Mouse (Mus musculus): ENCODE data around the gene Rbm17. TPM values are rescaled to one million over a fixed set of nuclear protein-coding genes. Genes with fewer than 3 reads are reported as not detected.

Rbm17 gene
- total and polyA plus RNA-seq, 2 experiments = 19.5 to 73.6 TPM

- peak; percentile 43; the same call in 1 of the 2 replicates for TF ChIP-seq CTCF (IDR thresholded peaks at IDR 0.05; ENCODE audit: low read depth, low read length)
- no peak for TF ChIP-seq POLR2A (IDR thresholded peaks at IDR 0.05; ENCODE audit: extremely low read depth, insufficient read depth, low read length)
- Histone ChIP-seq H3K4me1 (ENCODE audit: control insufficient read depth, insufficient read depth, low read length) (no peaks in the 10 kb centered on the region), H3K4me3 (ENCODE audit: insufficient read depth, low read depth, low read length) (no peak overlapping the region), H3K79me2 (ENCODE audit: control insufficient read depth, insufficient read depth, low read length) (no peaks in the 10 kb centered on the region), H3K36me3 (ENCODE audit: control insufficient read depth, insufficient read depth, low read length) (no peaks in the 10 kb centered on the region), H3K27me3 (ENCODE audit: control insufficient read depth, insufficient read depth, low read length) (no peaks in the 10 kb centered on the region), H3K27ac (replicated peaks; ENCODE audit: insufficient read depth, low read depth, low read length) (no peak overlapping the region), H3K9ac (ENCODE audit: low read depth, low read length) (no peak overlapping the region)
- DNase-seq (ENCODE audit: extremely low read depth, low read depth, low spot score) = peak; percentile 52
- WGBS = 56% methylated on average over 4 of the region's 4 CpGs
These were observed 36.1 kb downstream of the Rbm17 start for GRCm38 (mm10) chr2:11567781-11568362.

- WGBS = 77% methylated on average over 3 of the region's 3 CpGs
- Histone ChIP-seq H3K4me1 (ENCODE audit: control insufficient read depth, insufficient read depth, low read length) (no peaks in the 10 kb centered on the region), H3K79me2 (ENCODE audit: control insufficient read depth, insufficient read depth, low read length) (no peaks in the 10 kb centered on the region), H3K36me3 (ENCODE audit: control insufficient read depth, insufficient read depth, low read length) (no peaks in the 10 kb centered on the region), H3K4me3 (ENCODE audit: insufficient read depth, low read depth, low read length) (no peak overlapping the region), H3K9ac (ENCODE audit: low read depth, low read length) (no peak overlapping the region), H3K27ac (replicated peaks; ENCODE audit: insufficient read depth, low read depth, low read length) (no peak overlapping the region), H3K27me3 (ENCODE audit: control insufficient read depth, insufficient read depth, low read length) (no peaks in the 10 kb centered on the region)
- DNase-seq (ENCODE audit: extremely low read depth, low read depth, low spot score) = no peak
- TF ChIP-seq CTCF (IDR thresholded peaks at IDR 0.05; ENCODE audit: low read depth, low read length) (no peak), POLR2A (IDR thresholded peaks at IDR 0.05; ENCODE audit: extremely low read depth, insufficient read depth, low read length) (no peak)
These were observed 37.1 kb downstream of the Rbm17 start for GRCm38 (mm10) chr2:11566898-11567297.

GRCm38 (mm10) chr2:11566241-11566640 is 37.7 kb downstream of the Rbm17 start:
- no peak overlapping the region for H3K4me3 ChIP-seq (ENCODE audit: insufficient read depth, low read depth, low read length)
- H3K27ac ChIP-seq (replicated peaks; ENCODE audit: insufficient read depth, low read depth, low read length) = no peak overlapping the region
- no peaks in the 10 kb centered on the region for H3K36me3 ChIP-seq (ENCODE audit: control insufficient read depth, insufficient read depth, low read length)
- DNase-seq (ENCODE audit: extremely low read depth, low read depth, low spot score) = no peak
- no peaks in the 10 kb centered on the region for H3K79me2 ChIP-seq (ENCODE audit: control insufficient read depth, insufficient read depth, low read length)
- no peaks in the 10 kb centered on the region for H3K4me1 ChIP-seq (ENCODE audit: control insufficient read depth, insufficient read depth, low read length)
- WGBS = 80% methylated on average over 7 of the region's 7 CpGs
- H3K27me3 ChIP-seq (ENCODE audit: control insufficient read depth, insufficient read depth, low read length) = no peaks in the 10 kb centered on the region
- TF ChIP-seq CTCF (IDR thresholded peaks at IDR 0.05; ENCODE audit: low read depth, low read length) = no peak
- TF ChIP-seq POLR2A (IDR thresholded peaks at IDR 0.05; ENCODE audit: extremely low read depth, insufficient read depth, low read length) = no peak
- no peak overlapping the region for H3K9ac ChIP-seq (ENCODE audit: low read depth, low read length)

GRCm38 (mm10) chr2:11564768-11565167 is 39.2 kb downstream of the Rbm17 start:
- Histone ChIP-seq H3K4me3 (ENCODE audit: insufficient read depth, low read depth, low read length) (no peak overlapping the region), H3K27ac (replicated peaks; ENCODE audit: insufficient read depth, low read depth, low read length) (no peak overlapping the region), H3K4me1 (ENCODE audit: control insufficient read depth, insufficient read depth, low read length) (no peaks in the 10 kb centered on the region), H3K79me2 (ENCODE audit: control insufficient read depth, insufficient read depth, low read length) (no peaks in the 10 kb centered on the region), H3K36me3 (ENCODE audit: control insufficient read depth, insufficient read depth, low read length) (no peaks in the 10 kb centered on the region), H3K27me3 (ENCODE audit: control insufficient read depth, insufficient read depth, low read length) (no peaks in the 10 kb centered on the region), H3K9ac (ENCODE audit: low read depth, low read length) (no peak overlapping the region)
- no peak for DNase-seq (ENCODE audit: extremely low read depth, low read depth, low spot score)
- 92% methylated on average over 6 of the region's 6 CpGs for WGBS
- no peak for TF ChIP-seq CTCF (IDR thresholded peaks at IDR 0.05; ENCODE audit: low read depth, low read length)
- TF ChIP-seq POLR2A (IDR thresholded peaks at IDR 0.05; ENCODE audit: extremely low read depth, insufficient read depth, low read length) = no peak

GRCm38 (mm10) chr2:11563256-11563655 is 40.7 kb downstream of the Rbm17 start:
- no peaks in the 10 kb centered on the region for H3K27me3 ChIP-seq (ENCODE audit: control insufficient read depth, insufficient read depth, low read length)
- H3K4me3 ChIP-seq (ENCODE audit: insufficient read depth, low read depth, low read length) = no peak overlapping the region
- H3K4me1 ChIP-seq (ENCODE audit: control insufficient read depth, insufficient read depth, low read length) = no peaks in the 10 kb centered on the region
- TF ChIP-seq POLR2A (IDR thresholded peaks at IDR 0.05; ENCODE audit: extremely low read depth, insufficient read depth, low read length) (no peak), CTCF (IDR thresholded peaks at IDR 0.05; ENCODE audit: low read depth, low read length) (no peak)
- no peak overlapping the region for H3K27ac ChIP-seq (replicated peaks; ENCODE audit: insufficient read depth, low read depth, low read length)
- no peak for DNase-seq (ENCODE audit: extremely low read depth, low read depth, low spot score)
- 97% methylated on average over 17 of the region's 17 CpGs for WGBS
- H3K79me2 ChIP-seq (ENCODE audit: control insufficient read depth, insufficient read depth, low read length) = no peaks in the 10 kb centered on the region
- H3K36me3 ChIP-seq (ENCODE audit: control insufficient read depth, insufficient read depth, low read length) = no peaks in the 10 kb centered on the region
- no peak overlapping the region for H3K9ac ChIP-seq (ENCODE audit: low read depth, low read length)

- Histone ChIP-seq H3K27me3 (ENCODE audit: control insufficient read depth, insufficient read depth, low read length) (no peaks in the 10 kb centered on the region), H3K4me3 (ENCODE audit: insufficient read depth, low read depth, low read length) (no peak overlapping the region), H3K9ac (ENCODE audit: low read depth, low read length) (no peak overlapping the region), H3K79me2 (ENCODE audit: control insufficient read depth, insufficient read depth, low read length) (no peaks in the 10 kb centered on the region), H3K4me1 (ENCODE audit: control insufficient read depth, insufficient read depth, low read length) (no peaks in the 10 kb centered on the region), H3K36me3 (ENCODE audit: control insufficient read depth, insufficient read depth, low read length) (no peaks in the 10 kb centered on the region), H3K27ac (replicated peaks; ENCODE audit: insufficient read depth, low read depth, low read length) (no peak overlapping the region)
- no peak for DNase-seq (ENCODE audit: extremely low read depth, low read depth, low spot score)
- TF ChIP-seq CTCF (IDR thresholded peaks at IDR 0.05; ENCODE audit: low read depth, low read length) = no peak
- TF ChIP-seq POLR2A (IDR thresholded peaks at IDR 0.05; ENCODE audit: extremely low read depth, insufficient read depth, low read length) = no peak
- WGBS = 94% methylated on average over 7 of the region's 7 CpGs
These were observed 45.3 kb downstream of the Rbm17 start for GRCm38 (mm10) chr2:11558654-11559053.
